Mouse (Mus musculus) neural tube, embryonic 12.5 days (tissue): Measurements from ENCODE around the gene Stard10. TPM values are rescaled to one million over a fixed set of nuclear protein-coding genes. Genes with fewer than 3 reads are reported as not detected.
A peak's percentile ranks its signal among the peaks of the same experiment; 100 is the strongest.

ENCODE experiments used
- ATAC-seq: fragments of 200-750 bp; cut with Nextera tagmentation; 2 replicates; pipeline ENCODE4 v1.8.0; 2017; ENCODE audit warnings: low read depth, mild to moderate bottlenecking, moderate TSS enrichment, moderate library complexity; ENCODE audit not compliant: low FRiP score
- H3K27ac ChIP-seq: fragments of 300-500 bp; sonication (generic); 2 replicates; pipeline ENCODE4 v1.5.1; 2016
- H3K27me3 ChIP-seq: fragments of 300-500 bp; sonication (generic); replicated peaks from 2 replicates; pipeline ENCODE4 v1.6.1; 2016; ENCODE audit warnings: mild to moderate bottlenecking
- H3K36me3 ChIP-seq: fragments of 300-500 bp; sonication (generic); 2 replicates; pipeline ENCODE4 v1.6.1; 2016; ENCODE audit warnings: mild to moderate bottlenecking
- H3K4me1 ChIP-seq: fragments of 300-500 bp; sonication (generic); 2 replicates; pipeline ENCODE4 v1.6.1; 2016
- H3K4me2 ChIP-seq: fragments of 300-500 bp; sonication (generic); replicated peaks from 2 replicates; pipeline ENCODE4 v1.6.1; 2016; ENCODE audit warnings: mild to moderate bottlenecking
- H3K4me3 ChIP-seq: fragments of 300-500 bp; sonication (generic); 2 replicates; pipeline ENCODE4 v1.5.1; 2016
- H3K9ac ChIP-seq: fragments of 300-500 bp; sonication (generic); 2 replicates; pipeline ENCODE4 v1.6.1; 2016; ENCODE audit warnings: mild to moderate bottlenecking
- H3K9me3 ChIP-seq: fragments of 300-500 bp; sonication (generic); 2 replicates; pipeline ENCODE4 v1.6.1; 2016; ENCODE audit warnings: mild to moderate bottlenecking
- WGBS: fragments of 180-500 bp; shearing (Covaris S2); methylation state at CpG from one replicate; pipeline ENCODE4 v1.1.7; 2016; 5-methylcytosine and 5-hydroxymethylcytosine counted together
- polyA plus RNA-seq: library from polyadenylated mRNA; unstranded; fragments of >200 nt; fragmentation: Nextera tagmentation; extraction: Ambion mirVana; gene quantifications from 2 replicates; pipeline ENCODE4 v1.2.1, GENCODE M21; 2016

The Stard10 gene
- polyA plus RNA-seq, 1 experiment from 2014 or later, result 8.2 TPM

- Histone ChIP-seq H3K4me2 (no peak overlapping the region), H3K4me3 (no peak overlapping the region), H3K27ac (no peak overlapping the region), H3K9ac (no peak overlapping the region), H3K27me3 (peaks cover 35% of the 10 kb centered on the region), H3K9me3 (no peaks in the 10 kb centered on the region), H3K4me1 (peaks cover 11% of the 10 kb centered on the region), H3K36me3 (no peaks in the 10 kb centered on the region)
- no peak for ATAC-seq
- WGBS, result 73% methylated on average over 6 of the region's 6 CpGs
Measured at GRCm38 (mm10) chr7:101324142-101324962, 7.5 kb downstream of the Stard10 start.

GRCm38 (mm10) chr7:101326006-101326405 lies 9.1 kb downstream of the Stard10 start:
- Histone ChIP-seq H3K4me1 (peaks cover 11% of the 10 kb centered on the region), H3K27ac (no peak overlapping the region), H3K27me3 (peaks cover 24% of the 10 kb centered on the region), H3K36me3 (no peaks in the 10 kb centered on the region), H3K4me2 (no peak overlapping the region), H3K4me3 (no peak overlapping the region), H3K9ac (no peak overlapping the region), H3K9me3 (no peaks in the 10 kb centered on the region)
- ATAC-seq, result no peak
- 84% methylated on average over 5 of the region's 5 CpGs for WGBS

GRCm38 (mm10) chr7:101327263-101327662 lies 10.4 kb downstream of the Stard10 start:
- H3K9me3 ChIP-seq, result no peaks in the 10 kb centered on the region
- no peak overlapping the region for H3K9ac ChIP-seq
- no peak overlapping the region for H3K27ac ChIP-seq
- no peak overlapping the region for H3K4me2 ChIP-seq
- H3K4me3 ChIP-seq, result no peak overlapping the region
- H3K36me3 ChIP-seq, result no peaks in the 10 kb centered on the region
- H3K4me1 ChIP-seq, result peaks cover 5% of the 10 kb centered on the region; the same call in 1 of the 2 replicates
- peaks cover 14% of the 10 kb centered on the region for H3K27me3 ChIP-seq
- ATAC-seq, result no peak
- 51% methylated on average over 5 of the region's 5 CpGs for WGBS

GRCm38 (mm10) chr7:101327786-101328185 lies 10.9 kb downstream of the Stard10 start:
- Histone ChIP-seq H3K27ac (no peak overlapping the region), H3K4me2 (no peak overlapping the region), H3K9me3 (no peaks in the 10 kb centered on the region), H3K27me3 (peaks cover 10% of the 10 kb centered on the region; the same call in 1 of the 2 replicates), H3K9ac (no peak overlapping the region), H3K4me1 (peaks cover 5% of the 10 kb centered on the region; the same call in 1 of the 2 replicates), H3K36me3 (no peaks in the 10 kb centered on the region), H3K4me3 (no peak overlapping the region)
- WGBS, result 90% methylated on average over 2 of the region's 2 CpGs
- no peak for ATAC-seq

- ATAC-seq, result no peak
- no peaks in the 10 kb centered on the region for H3K36me3 ChIP-seq
- H3K27ac ChIP-seq, result no peak overlapping the region
- peaks cover 3% of the 10 kb centered on the region; the same call in 1 of the 2 replicates for H3K27me3 ChIP-seq
- WGBS, result 71% methylated on average over 4 of the region's 4 CpGs
- H3K4me2 ChIP-seq, result no peak overlapping the region
- H3K9me3 ChIP-seq, result no peaks in the 10 kb centered on the region
- H3K4me3 ChIP-seq, result no peak overlapping the region
- H3K4me1 ChIP-seq, result peaks cover 5% of the 10 kb centered on the region; the same call in 1 of the 2 replicates
- 0 out of 2 replicates have a peak overlapping the region, but pooled peaks have one; percentile 3 for H3K9ac ChIP-seq
Measured at GRCm38 (mm10) chr7:101328621-101329158, 11.8 kb downstream of the Stard10 start.

GRCm38 (mm10) chr7:101329606-101330005 lies 12.7 kb downstream of the Stard10 start:
- no peak for ATAC-seq
- Histone ChIP-seq H3K4me1 (peaks cover 5% of the 10 kb centered on the region; the same call in 1 of the 2 replicates), H3K27me3 (no peaks in the 10 kb centered on the region), H3K9me3 (no peaks in the 10 kb centered on the region), H3K27ac (no peak overlapping the region), H3K4me3 (no peak overlapping the region), H3K9ac (no peak overlapping the region), H3K36me3 (no peaks in the 10 kb centered on the region), H3K4me2 (no peak overlapping the region)
- whole genome bisulfite sequencing, result 82% methylated on average over 4 of the region's 4 CpGs

GRCm38 (mm10) chr7:101330074-101330840 lies 13.4 kb downstream of the Stard10 start:
- H3K9ac ChIP-seq, result peak overlapping the region; percentile 22; the same call in 1 of the 2 replicates
- H3K27ac ChIP-seq, result no peak overlapping the region
- no peak overlapping the region for H3K4me2 ChIP-seq
- 73% methylated on average over 10 of the region's 10 CpGs for WGBS
- no peaks in the 10 kb centered on the region for H3K36me3 ChIP-seq
- no peaks in the 10 kb centered on the region for H3K27me3 ChIP-seq
- no peak for ATAC-seq
- H3K4me3 ChIP-seq, result no peak overlapping the region
- no peaks in the 10 kb centered on the region for H3K9me3 ChIP-seq
- peaks cover 5% of the 10 kb centered on the region; the same call in 1 of the 2 replicates for H3K4me1 ChIP-seq

GRCm38 (mm10) chr7:101330841-101331173 lies 13.9 kb downstream of the Stard10 start:
- peaks cover 5% of the 10 kb centered on the region; the same call in 1 of the 2 replicates for H3K4me1 ChIP-seq
- no peaks in the 10 kb centered on the region for H3K9me3 ChIP-seq
- ATAC-seq, result no peak
- H3K4me3 ChIP-seq, result no peak overlapping the region
- no peak overlapping the region for H3K4me2 ChIP-seq
- H3K9ac ChIP-seq, result no peak overlapping the region
- H3K27me3 ChIP-seq, result no peaks in the 10 kb centered on the region
- H3K36me3 ChIP-seq, result no peaks in the 10 kb centered on the region
- H3K27ac ChIP-seq, result no peak overlapping the region
- WGBS, result 87% methylated on average over 4 of the region's 4 CpGs

GRCm38 (mm10) chr7:101332045-101332831 lies 15.4 kb downstream of the Stard10 start:
- Histone ChIP-seq H3K4me3 (no peak overlapping the region), H3K9ac (no peak overlapping the region), H3K4me1 (peaks cover 5% of the 10 kb centered on the region; the same call in 1 of the 2 replicates), H3K27me3 (no peaks in the 10 kb centered on the region), H3K4me2 (no peak overlapping the region), H3K36me3 (no peaks in the 10 kb centered on the region), H3K9me3 (no peaks in the 10 kb centered on the region), H3K27ac (no peak overlapping the region)
- 88% methylated on average over 5 of the region's 5 CpGs for WGBS
- no peak for ATAC-seq

- Histone ChIP-seq H3K4me1 (no peaks in the 10 kb centered on the region), H3K36me3 (no peaks in the 10 kb centered on the region), H3K27ac (no peak overlapping the region), H3K9me3 (no peaks in the 10 kb centered on the region), H3K4me2 (no peak overlapping the region), H3K27me3 (no peaks in the 10 kb centered on the region), H3K4me3 (no peak overlapping the region), H3K9ac (no peak overlapping the region)
- WGBS, result 95% methylated on average over 2 of the region's 2 CpGs
- ATAC-seq, result no peak
Measured at GRCm38 (mm10) chr7:101335228-101335627, 18.3 kb downstream of the Stard10 start.

GRCm38 (mm10) chr7:101336686-101337085 lies 19.8 kb downstream of the Stard10 start:
- Histone ChIP-seq H3K27me3 (no peaks in the 10 kb centered on the region), H3K4me1 (no peaks in the 10 kb centered on the region), H3K27ac (no peak overlapping the region), H3K4me3 (no peak overlapping the region), H3K4me2 (no peak overlapping the region), H3K9me3 (no peaks in the 10 kb centered on the region), H3K9ac (no peak overlapping the region), H3K36me3 (no peaks in the 10 kb centered on the region)
- 85% methylated on average over 3 of the region's 3 CpGs for WGBS
- no peak for ATAC-seq
